Mouse (Mus musculus) layer of hippocampus, adult 9-10 months (tissue): Measurements from ENCODE around the gene Wdr20rt.
"Not testable (repeated sequence)": the region's sequence is repeated elsewhere in the genome, so short reads cannot be mapped to it uniquely, and the experiment has no call there.

Experiments
- DNase-seq: peaks from one replicate; pipeline ENCODE4 v3.0.0; 2022; ENCODE audit warnings: low spot score

Wdr20rt gene

DNA sequence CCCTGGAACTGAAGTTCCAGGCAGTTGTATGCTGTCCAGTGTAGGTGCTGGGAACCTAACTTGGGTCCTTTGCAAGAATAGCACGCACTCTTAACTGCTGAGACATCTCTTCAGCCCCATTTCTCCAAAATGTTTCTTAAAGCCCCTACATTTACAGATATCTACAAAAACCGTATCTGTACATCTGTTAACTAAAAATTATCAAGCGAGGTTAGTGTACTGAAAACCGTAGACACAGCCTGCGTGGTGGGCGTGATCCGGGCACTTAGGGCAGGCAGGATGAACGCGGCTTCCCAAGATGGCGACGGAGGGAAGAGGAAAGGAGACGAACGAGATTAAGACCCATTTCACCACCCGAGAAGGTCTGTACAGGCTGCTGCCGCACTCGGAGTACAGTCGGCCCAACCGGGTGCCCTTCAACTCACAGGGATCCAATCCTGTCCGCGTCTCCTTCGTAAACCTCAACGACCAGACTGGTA is at the start of gene Wdr20rt:
Gene Wdr20rt, plus strand, starts transcription at position 51 of the 479 bp plus-strand sequence.
- no peak for DNase-seq

DNA sequence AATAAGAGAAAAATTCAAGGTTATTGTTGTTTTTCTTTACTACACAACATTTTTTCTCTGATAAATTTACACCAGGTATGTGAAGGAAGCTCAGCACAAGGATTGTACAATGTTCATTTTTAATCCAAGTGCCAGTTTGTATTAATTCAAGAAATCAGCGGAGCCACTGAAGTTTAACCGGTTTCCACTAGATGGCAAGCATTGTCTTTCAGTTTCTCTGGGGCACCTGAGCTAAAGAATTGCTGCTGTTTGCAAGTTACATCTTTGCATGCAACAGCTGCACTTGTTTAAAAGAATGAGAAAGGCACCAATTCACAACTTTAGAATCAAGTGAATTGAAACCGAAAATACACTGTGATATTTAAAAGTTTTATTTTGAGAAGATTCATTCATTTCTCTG is 38.0 kb upstream of the Wdr20rt start:
- no peak for DNase-seq

- no peak for DNase-seq
These were observed 36.1 kb upstream of the Wdr20rt start for GRCm38 (mm10) chr12:65189213-65189612.

- DNase-seq = no peak
These were observed 31.2 kb upstream of the Wdr20rt start for GRCm38 (mm10) chr12:65194003-65194530.

- no peak for DNase-seq
These were observed 23.5 kb upstream of the Wdr20rt start for GRCm38 (mm10) chr12:65201812-65202211.

- no peak for DNase-seq
These were observed 18.9 kb upstream of the Wdr20rt start for GRCm38 (mm10) chr12:65206431-65206830.

DNA sequence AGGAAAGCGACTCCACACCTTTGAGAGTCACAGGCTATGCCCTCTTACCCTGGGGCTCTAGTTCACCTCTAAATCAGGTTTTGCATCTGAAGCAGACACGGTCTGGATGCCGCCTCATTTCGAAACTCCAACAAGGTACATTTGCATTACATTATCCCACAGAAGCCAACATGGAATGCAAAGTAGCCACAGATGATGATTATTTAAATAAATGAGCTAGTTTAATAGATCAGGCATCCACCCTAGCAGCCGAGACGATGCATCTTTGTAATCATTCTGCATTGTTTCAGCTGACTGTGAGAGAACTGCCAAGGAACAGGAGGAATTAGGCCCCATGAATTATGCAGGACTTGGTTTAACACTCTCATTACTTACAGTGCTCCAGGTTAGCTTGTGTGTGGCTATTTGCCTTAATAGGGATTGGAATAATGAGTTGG is 8.9 kb upstream of the Wdr20rt start:
- no peak for DNase-seq

GRCm38 (mm10) chr12:65228628-65229027 is 3.3 kb downstream of the Wdr20rt start:
- DNase-seq = no peak

- no peak for DNase-seq
These were observed 3.7 kb downstream of the Wdr20rt start for GRCm38 (mm10) chr12:65229041-65229440.

- DNase-seq = not testable (repeated sequence)
These were observed 7.5 kb downstream of the Wdr20rt start for GRCm38 (mm10) chr12:65232801-65233200.

DNA sequence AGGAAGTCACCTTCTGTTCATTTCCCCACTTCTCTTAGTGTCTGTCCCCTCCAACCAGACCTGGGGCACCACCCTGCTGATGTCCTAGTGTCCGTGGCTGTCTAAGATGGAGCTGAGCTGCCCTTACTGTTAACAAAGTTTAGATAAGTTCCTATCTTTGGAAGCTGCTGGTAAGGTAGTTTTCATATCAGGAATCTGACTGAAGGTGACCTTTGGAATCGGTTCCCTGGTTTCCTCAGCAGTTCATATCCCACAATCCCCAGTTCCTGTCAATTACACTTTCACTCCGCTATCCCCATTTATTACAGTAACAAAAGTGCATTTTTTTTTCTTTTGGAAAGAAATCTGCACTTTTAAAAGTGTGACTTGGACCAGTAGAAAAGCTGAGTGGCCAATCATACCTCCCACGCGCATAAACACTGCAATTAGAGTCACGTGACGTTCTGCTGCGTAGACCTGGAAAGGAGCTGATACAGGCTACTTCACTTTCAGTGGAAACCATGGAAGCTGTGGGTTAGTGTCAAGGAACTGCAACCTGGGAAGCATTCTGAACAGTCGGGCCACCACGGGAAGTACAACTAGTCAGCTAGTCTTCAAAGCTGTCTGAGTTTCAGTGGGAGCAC is 24.9 kb downstream of the Wdr20rt start:
- no peak for DNase-seq

GRCm38 (mm10) chr12:65256887-65257286 is 31.6 kb downstream of the Wdr20rt start:
- DNase-seq = no peak

DNA sequence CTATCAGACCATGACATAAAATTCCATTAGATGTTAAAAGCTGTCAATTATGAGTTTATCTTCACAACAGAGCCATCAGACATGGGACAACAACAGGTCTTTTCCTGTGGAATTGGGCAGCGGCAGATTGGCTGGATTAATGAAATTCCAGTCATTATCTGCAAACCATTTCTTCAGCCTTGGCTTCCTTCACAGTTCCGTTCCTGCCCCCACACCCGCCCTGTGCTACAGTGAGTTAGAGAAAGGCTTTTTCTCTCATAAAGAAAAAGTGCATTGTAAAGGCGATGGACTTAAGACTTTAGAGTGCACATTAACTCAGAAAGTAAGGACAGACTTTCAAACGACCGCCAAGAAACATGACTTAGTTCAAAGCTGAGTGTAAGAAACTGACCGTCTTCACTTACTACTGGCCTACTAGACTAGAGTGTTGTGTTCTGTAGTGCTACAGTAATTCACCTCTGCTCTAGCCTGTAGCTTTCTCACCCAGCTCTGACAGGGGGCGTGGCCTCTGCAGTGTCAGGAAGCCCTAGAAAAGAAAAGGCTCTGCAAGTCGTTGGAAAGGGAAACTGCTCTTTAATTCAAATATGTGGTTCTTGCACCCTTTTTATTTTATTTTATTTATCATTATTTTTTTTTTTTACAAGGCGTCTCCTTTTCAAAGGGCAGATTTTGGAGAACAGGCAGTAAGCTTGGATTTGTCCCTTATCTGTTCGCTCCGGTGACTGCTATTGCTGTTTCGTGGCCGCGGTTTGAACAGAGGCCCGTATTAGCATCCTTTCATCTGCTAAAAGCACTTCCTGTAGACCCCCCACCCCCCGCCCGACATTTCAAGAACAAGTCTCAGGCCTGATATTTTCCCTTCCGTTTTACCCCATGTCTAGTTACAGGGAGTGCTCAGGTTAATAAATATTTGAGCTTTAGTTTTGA is 33.2 kb downstream of the Wdr20rt start:
- DNase-seq = no peak

DNA sequence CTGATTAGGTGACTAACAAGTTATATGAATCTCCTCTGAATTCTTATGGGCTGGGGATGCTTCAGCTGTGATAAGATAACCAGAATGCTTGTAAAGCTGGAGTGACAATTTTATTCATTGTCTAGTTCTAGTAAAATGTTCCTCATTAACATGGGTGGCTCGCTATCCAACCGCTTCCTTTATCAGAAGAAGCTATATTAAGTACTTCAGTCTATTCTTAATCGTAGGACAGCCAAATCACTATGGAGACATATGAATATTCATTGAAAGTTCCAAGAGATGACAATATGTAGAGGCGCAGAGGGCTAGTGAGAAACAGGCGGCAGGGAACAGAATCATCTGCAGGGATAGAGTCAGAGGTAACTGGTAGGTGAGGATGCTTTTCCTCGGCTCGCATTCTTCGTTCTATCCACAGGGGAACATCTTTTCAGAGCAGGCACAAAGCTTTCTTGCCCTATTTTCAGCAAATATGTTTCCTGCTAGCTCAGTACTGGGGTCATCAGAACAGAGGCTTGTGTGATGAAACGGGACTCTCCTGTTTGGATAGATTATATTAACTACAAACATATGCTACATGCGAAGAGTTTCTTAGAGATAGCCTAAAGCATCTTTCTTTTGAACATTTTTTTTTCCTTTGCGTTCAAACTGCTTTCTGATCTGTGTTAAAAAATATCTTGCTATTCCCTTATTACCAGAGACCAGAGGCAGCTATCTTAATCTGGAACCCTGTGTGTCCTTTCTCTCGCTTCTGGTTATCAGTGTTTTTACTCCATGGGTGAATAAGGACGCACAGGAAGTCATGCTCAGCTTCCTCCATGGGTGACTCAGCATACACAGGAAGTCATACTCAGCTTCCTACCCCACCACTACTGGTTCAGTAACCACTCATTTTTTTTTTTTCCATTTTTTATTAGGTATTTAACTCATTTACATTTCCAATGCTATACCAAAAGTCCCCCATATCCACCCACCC is 34.1 kb downstream of the Wdr20rt start:
- no peak for DNase-seq

DNA sequence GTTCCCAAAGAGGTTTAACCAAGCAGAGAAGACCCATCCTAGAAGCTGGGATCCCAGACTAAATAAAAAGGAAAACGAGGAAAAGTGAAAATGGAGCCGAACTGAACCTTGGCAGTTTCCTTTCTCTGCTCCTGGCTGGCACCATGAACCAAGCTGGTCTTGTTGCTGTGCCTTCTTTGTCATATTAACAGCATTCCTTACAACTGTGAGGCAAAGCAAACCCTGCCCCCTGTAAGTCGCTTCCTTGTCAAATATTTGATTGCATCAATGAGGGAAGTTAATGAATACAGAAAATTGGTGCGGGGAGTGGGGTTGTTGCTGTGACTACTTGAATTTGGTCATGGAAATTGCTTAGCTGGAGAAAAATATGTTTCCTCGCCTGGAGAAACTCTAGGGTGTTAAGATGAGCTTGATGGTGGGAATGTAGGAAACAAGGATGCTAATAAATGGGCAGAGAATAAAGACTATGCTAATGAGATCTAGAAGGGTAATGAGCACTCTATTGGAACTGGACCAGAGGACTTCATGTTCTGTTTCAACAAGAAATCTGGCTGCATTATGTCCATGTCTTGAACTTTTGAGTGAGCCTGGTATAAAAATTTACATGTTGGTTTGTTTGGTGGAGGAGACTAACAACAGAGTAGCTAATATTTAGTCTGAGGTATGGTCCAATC is 43.1 kb downstream of the Wdr20rt start:
- no peak for DNase-seq

DNA sequence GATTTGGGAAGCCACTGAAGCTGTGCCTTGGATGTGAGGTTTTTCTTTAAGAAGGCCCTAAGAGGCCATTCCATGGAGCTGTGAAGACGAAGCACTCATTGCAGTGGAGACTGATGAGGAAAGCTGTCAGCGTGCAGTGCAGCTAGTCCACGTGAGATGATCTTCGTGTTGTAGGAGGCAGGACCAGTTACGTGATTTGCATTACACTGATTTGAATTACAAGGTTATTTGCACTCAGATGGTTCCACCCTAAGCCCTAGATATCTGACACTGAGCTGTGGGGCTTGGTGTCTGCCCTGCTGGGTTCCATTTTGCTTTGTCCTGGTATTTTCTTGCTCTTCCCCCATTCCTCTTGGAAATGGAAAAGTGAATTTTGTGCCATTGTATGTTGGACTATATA is 44.1 kb downstream of the Wdr20rt start:
- DNase-seq = no peak

GRCm38 (mm10) chr12:65273807-65274206 is 48.5 kb downstream of the Wdr20rt start:
- DNase-seq = no peak
